Mouse (Mus musculus): Measurements from ENCODE around the gene Vgll4. TPM values are rescaled to one million over a fixed set of nuclear protein-coding genes. Genes with fewer than 3 reads are reported as not detected.

Vgll4 gene
- polyA plus RNA-seq, 1 experiment from 2014 or later = 51.6 TPM

DNA sequence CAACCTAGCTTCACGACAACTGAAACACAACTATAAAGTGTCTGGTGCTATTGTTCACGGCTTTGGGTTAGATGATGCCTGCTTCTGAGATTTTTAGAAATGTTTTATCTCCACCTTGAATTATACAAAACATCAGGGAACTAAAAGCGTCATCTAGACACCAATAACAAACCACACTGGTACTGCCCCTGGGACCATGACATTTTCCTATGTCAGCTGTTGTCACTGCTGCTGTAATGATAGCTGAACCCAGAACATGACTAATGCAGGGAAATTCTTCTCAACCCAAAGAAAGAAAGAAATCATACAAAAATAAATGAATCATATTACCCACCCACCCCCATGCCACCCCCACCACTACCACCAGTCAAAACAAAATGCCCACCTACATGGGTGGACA is 65.0 kb downstream of the Vgll4 start:
- ATAC-seq (replicated peaks; ENCODE audit: insufficient number of reproducible peaks, low FRiP score, low TSS enrichment) = no peak
- H3K4me2 ChIP-seq = no peak overlapping the region
- no peak overlapping the region for H3K4me3 ChIP-seq (ENCODE audit: low read depth, low read length)
- H3K4me1 ChIP-seq (ENCODE audit: control insufficient read depth, insufficient read depth, low read length) = peaks cover 81% of the 10 kb centered on the region
- 82% methylated on average over 3 of the region's 3 CpGs for WGBS (ENCODE audit: insufficient replicate concordance)
- H3K9ac ChIP-seq (ENCODE audit: low read depth, low read length) = no peak overlapping the region
- H3K27me3 ChIP-seq (ENCODE audit: control insufficient read depth, insufficient read depth, low read length) = no peaks in the 10 kb centered on the region
- no peaks in the 10 kb centered on the region for H3K36me3 ChIP-seq (ENCODE audit: control insufficient read depth, insufficient read depth, low read length)
- no peak overlapping the region for H3K27ac ChIP-seq (ENCODE audit: low read depth, low read length)
- no peaks in the 10 kb centered on the region for H3K9me3 ChIP-seq (replicated peaks; ENCODE audit: control insufficient read depth, low read length)

DNA sequence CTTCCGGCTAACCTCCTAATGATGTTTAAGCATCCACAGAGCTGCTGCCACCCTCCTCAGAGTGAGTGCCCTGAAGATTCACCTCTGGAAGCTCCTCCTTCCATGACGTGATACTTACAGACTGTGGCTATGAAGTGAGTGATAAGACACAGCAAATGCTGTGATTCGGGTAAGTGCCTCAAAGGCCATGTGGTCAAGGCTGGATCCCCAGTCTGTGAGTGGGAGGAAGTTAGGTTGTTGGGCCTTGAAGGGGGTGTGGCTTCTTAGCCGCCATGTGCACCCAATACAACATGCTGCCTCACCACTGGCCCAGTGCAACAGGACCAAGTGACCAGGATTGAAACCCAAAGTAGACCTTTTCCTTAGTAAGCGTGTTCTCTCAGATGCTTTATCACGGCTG is 65.6 kb downstream of the Vgll4 start:
- H3K9me3 ChIP-seq (replicated peaks; ENCODE audit: control insufficient read depth, low read length) = no peaks in the 10 kb centered on the region
- no peak overlapping the region for H3K4me3 ChIP-seq (ENCODE audit: low read depth, low read length)
- H3K4me1 ChIP-seq (ENCODE audit: control insufficient read depth, insufficient read depth, low read length) = peaks cover 87% of the 10 kb centered on the region
- 53% methylated on average over 6 of the region's 6 CpGs for WGBS (ENCODE audit: insufficient replicate concordance)
- no peak for ATAC-seq (replicated peaks; ENCODE audit: insufficient number of reproducible peaks, low FRiP score, low TSS enrichment)
- no peak overlapping the region for H3K4me2 ChIP-seq
- H3K27ac ChIP-seq (ENCODE audit: low read depth, low read length) = no peak overlapping the region
- H3K36me3 ChIP-seq (ENCODE audit: control insufficient read depth, insufficient read depth, low read length) = no peaks in the 10 kb centered on the region
- no peaks in the 10 kb centered on the region for H3K27me3 ChIP-seq (ENCODE audit: control insufficient read depth, insufficient read depth, low read length)
- no peak overlapping the region for H3K9ac ChIP-seq (ENCODE audit: low read depth, low read length)

DNA sequence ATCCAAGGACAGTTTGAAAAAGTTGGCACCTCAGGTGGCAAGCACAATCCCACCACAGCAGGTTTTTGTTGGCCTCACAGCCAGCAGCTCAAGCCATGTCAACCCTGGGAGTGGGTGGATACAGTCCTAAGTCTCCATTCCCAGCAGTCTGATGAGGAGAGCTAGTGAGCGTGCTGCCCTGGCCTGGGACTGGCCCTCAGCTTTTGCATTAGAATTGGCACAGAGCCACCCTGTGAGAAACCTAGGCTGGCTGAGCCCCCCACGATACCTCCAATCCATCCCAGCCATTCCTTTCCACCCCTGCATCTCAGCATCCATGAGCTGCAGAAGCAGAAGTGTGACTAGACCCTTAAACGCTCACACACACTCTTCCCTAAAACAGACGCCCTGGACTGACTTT is 67.9 kb downstream of the Vgll4 start:
- Histone ChIP-seq H3K4me3 (ENCODE audit: low read depth, low read length) (peak overlapping the region; percentile 19), H3K4me1 (ENCODE audit: control insufficient read depth, insufficient read depth, low read length) (peaks cover 85% of the 10 kb centered on the region), H3K9ac (ENCODE audit: low read depth, low read length) (0 out of 2 replicates have a peak overlapping the region, but pooled peaks have one; percentile 49), H3K4me2 (peak overlapping the region; percentile 63), H3K36me3 (ENCODE audit: control insufficient read depth, insufficient read depth, low read length) (no peaks in the 10 kb centered on the region), H3K9me3 (replicated peaks; ENCODE audit: control insufficient read depth, low read length) (no peaks in the 10 kb centered on the region), H3K27me3 (ENCODE audit: control insufficient read depth, insufficient read depth, low read length) (no peaks in the 10 kb centered on the region), H3K27ac (ENCODE audit: low read depth, low read length) (peak overlapping the region; percentile 90)
- no peak; the same call in 1 of the 2 replicates for ATAC-seq (replicated peaks; ENCODE audit: insufficient number of reproducible peaks, low FRiP score, low TSS enrichment)
- 12% methylated on average over 4 of the region's 4 CpGs for WGBS (ENCODE audit: insufficient replicate concordance)

DNA sequence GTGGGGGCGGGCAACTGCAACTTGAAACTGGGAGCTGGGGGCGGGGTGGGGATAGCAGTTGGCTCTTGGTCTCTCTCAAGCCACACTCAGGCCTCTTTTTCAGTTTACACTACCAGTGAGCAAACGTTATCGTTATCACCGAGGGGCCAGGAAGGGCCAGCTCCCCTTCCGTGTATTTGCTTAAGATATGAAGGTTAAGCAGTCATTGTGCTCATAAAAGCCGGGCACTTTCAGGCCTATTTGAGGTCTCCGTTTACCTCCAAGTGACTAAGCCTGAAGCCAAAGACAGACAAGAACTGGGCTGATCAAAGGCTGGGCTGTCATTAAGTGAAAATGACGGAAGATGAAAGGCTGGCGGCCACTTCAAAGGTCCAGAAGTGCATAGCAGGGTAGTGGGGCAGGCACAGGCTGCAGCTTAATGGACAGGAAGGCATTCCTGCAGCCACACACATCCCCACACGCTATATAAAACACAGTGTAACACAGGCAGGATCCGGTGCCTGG is 68.4 kb downstream of the Vgll4 start:
- Histone ChIP-seq H3K9me3 (replicated peaks; ENCODE audit: control insufficient read depth, low read length) (no peaks in the 10 kb centered on the region), H3K4me3 (ENCODE audit: low read depth, low read length) (peak overlapping the region; percentile 19), H3K27ac (ENCODE audit: low read depth, low read length) (peak overlapping the region; percentile 90), H3K9ac (ENCODE audit: low read depth, low read length) (0 out of 2 replicates have a peak overlapping the region, but pooled peaks have one; percentile 49), H3K4me2 (peak overlapping the region; percentile 63), H3K4me1 (ENCODE audit: control insufficient read depth, insufficient read depth, low read length) (peaks cover 85% of the 10 kb centered on the region), H3K36me3 (ENCODE audit: control insufficient read depth, insufficient read depth, low read length) (no peaks in the 10 kb centered on the region), H3K27me3 (ENCODE audit: control insufficient read depth, insufficient read depth, low read length) (no peaks in the 10 kb centered on the region)
- under 1% methylated on average over 12 of the region's 12 CpGs for WGBS (ENCODE audit: insufficient replicate concordance)
- peak; percentile 85 for ATAC-seq (replicated peaks; ENCODE audit: insufficient number of reproducible peaks, low FRiP score, low TSS enrichment)

GRCm38 (mm10) chr6:114900194-114900593 is 69.6 kb downstream of the Vgll4 start:
- H3K27ac ChIP-seq (ENCODE audit: low read depth, low read length) = peak overlapping the region; percentile 90
- H3K9me3 ChIP-seq (replicated peaks; ENCODE audit: control insufficient read depth, low read length) = no peaks in the 10 kb centered on the region
- ATAC-seq (replicated peaks; ENCODE audit: insufficient number of reproducible peaks, low FRiP score, low TSS enrichment) = no peak
- H3K4me1 ChIP-seq (ENCODE audit: control insufficient read depth, insufficient read depth, low read length) = peaks cover 75% of the 10 kb centered on the region
- H3K27me3 ChIP-seq (ENCODE audit: control insufficient read depth, insufficient read depth, low read length) = no peaks in the 10 kb centered on the region
- H3K4me3 ChIP-seq (ENCODE audit: low read depth, low read length) = 0 out of 2 replicates have a peak overlapping the region, but pooled peaks have one; percentile 10
- peak overlapping the region; percentile 63 for H3K4me2 ChIP-seq
- H3K9ac ChIP-seq (ENCODE audit: low read depth, low read length) = peak overlapping the region; percentile 44; the same call in 1 of the 2 replicates
- H3K36me3 ChIP-seq (ENCODE audit: control insufficient read depth, insufficient read depth, low read length) = 0 out of 2 replicates have a peak, but pooled peaks cover 3% of the 10 kb centered on the region
- WGBS (ENCODE audit: insufficient replicate concordance) = 31% methylated on average over 10 of the region's 10 CpGs

- no peaks in the 10 kb centered on the region for H3K27me3 ChIP-seq (ENCODE audit: control insufficient read depth, insufficient read depth, low read length)
- 0 out of 2 replicates have a peak overlapping the region, but pooled peaks have one; percentile 10 for H3K4me3 ChIP-seq (ENCODE audit: low read depth, low read length)
- H3K9ac ChIP-seq (ENCODE audit: low read depth, low read length) = 0 out of 2 replicates have a peak overlapping the region, but pooled peaks have one; percentile 30
- peak overlapping the region; percentile 63 for H3K4me2 ChIP-seq
- H3K4me1 ChIP-seq (ENCODE audit: control insufficient read depth, insufficient read depth, low read length) = peaks cover 74% of the 10 kb centered on the region
- WGBS (ENCODE audit: insufficient replicate concordance) = 25% methylated on average over 7 of the region's 7 CpGs
- no peaks in the 10 kb centered on the region for H3K9me3 ChIP-seq (replicated peaks; ENCODE audit: control insufficient read depth, low read length)
- 0 out of 2 replicates have a peak, but pooled peaks cover 4% of the 10 kb centered on the region for H3K36me3 ChIP-seq (ENCODE audit: control insufficient read depth, insufficient read depth, low read length)
- ATAC-seq (replicated peaks; ENCODE audit: insufficient number of reproducible peaks, low FRiP score, low TSS enrichment) = no peak
- H3K27ac ChIP-seq (ENCODE audit: low read depth, low read length) = peak overlapping the region; percentile 90
These were observed 70.1 kb downstream of the Vgll4 start for GRCm38 (mm10) chr6:114899652-114900051.

- H3K27me3 ChIP-seq (ENCODE audit: control insufficient read depth, insufficient read depth, low read length) = no peaks in the 10 kb centered on the region
- ATAC-seq (replicated peaks; ENCODE audit: insufficient number of reproducible peaks, low FRiP score, low TSS enrichment) = no peak
- H3K4me3 ChIP-seq (ENCODE audit: low read depth, low read length) = no peak overlapping the region
- H3K9me3 ChIP-seq (replicated peaks; ENCODE audit: control insufficient read depth, low read length) = no peaks in the 10 kb centered on the region
- 0 out of 2 replicates have a peak, but pooled peaks cover 4% of the 10 kb centered on the region for H3K36me3 ChIP-seq (ENCODE audit: control insufficient read depth, insufficient read depth, low read length)
- no peak overlapping the region for H3K4me2 ChIP-seq
- H3K4me1 ChIP-seq (ENCODE audit: control insufficient read depth, insufficient read depth, low read length) = peaks cover 74% of the 10 kb centered on the region
- H3K9ac ChIP-seq (ENCODE audit: low read depth, low read length) = 0 out of 2 replicates have a peak overlapping the region, but pooled peaks have one; percentile 30
- 89% methylated on average over 4 of the region's 4 CpGs for WGBS (ENCODE audit: insufficient replicate concordance)
- H3K27ac ChIP-seq (ENCODE audit: low read depth, low read length) = peak overlapping the region; percentile 90
These were observed 70.8 kb downstream of the Vgll4 start for GRCm38 (mm10) chr6:114898949-114899348.

GRCm38 (mm10) chr6:114896281-114896680 is 73.5 kb downstream of the Vgll4 start:
- no peak overlapping the region for H3K27ac ChIP-seq (ENCODE audit: low read depth, low read length)

GRCm38 (mm10) chr6:114895191-114895590 is 74.6 kb downstream of the Vgll4 start:
- H3K4me2 ChIP-seq = no peak overlapping the region
- H3K36me3 ChIP-seq (ENCODE audit: control insufficient read depth, insufficient read depth, low read length) = peaks cover 4% of the 10 kb centered on the region; the same call in 1 of the 2 replicates
- H3K27me3 ChIP-seq (ENCODE audit: control insufficient read depth, insufficient read depth, low read length) = no peaks in the 10 kb centered on the region
- no peaks in the 10 kb centered on the region for H3K9me3 ChIP-seq (replicated peaks; ENCODE audit: control insufficient read depth, low read length)
- 92% methylated on average over 7 of the region's 7 CpGs for WGBS (ENCODE audit: insufficient replicate concordance)
- H3K9ac ChIP-seq (ENCODE audit: low read depth, low read length) = no peak overlapping the region
- H3K4me1 ChIP-seq (ENCODE audit: control insufficient read depth, insufficient read depth, low read length) = peaks cover 74% of the 10 kb centered on the region
- H3K27ac ChIP-seq (ENCODE audit: low read depth, low read length) = no peak overlapping the region
- no peak for ATAC-seq (replicated peaks; ENCODE audit: insufficient number of reproducible peaks, low FRiP score, low TSS enrichment)
- no peak overlapping the region for H3K4me3 ChIP-seq (ENCODE audit: low read depth, low read length)

More at GRCm38 (mm10) chr6:114896281-114896680, 73.5 kb downstream of the Vgll4 start:
- Histone ChIP-seq H3K9ac (ENCODE audit: low read depth, low read length) (no peak overlapping the region), H3K27me3 (ENCODE audit: control insufficient read depth, insufficient read depth, low read length) (no peaks in the 10 kb centered on the region), H3K4me3 (ENCODE audit: low read depth, low read length) (no peak overlapping the region), H3K4me2 (no peak overlapping the region), H3K36me3 (ENCODE audit: control insufficient read depth, insufficient read depth, low read length) (0 out of 2 replicates have a peak, but pooled peaks cover 4% of the 10 kb centered on the region), H3K9me3 (replicated peaks; ENCODE audit: control insufficient read depth, low read length) (no peaks in the 10 kb centered on the region), H3K4me1 (ENCODE audit: control insufficient read depth, insufficient read depth, low read length) (peaks cover 74% of the 10 kb centered on the region)
- no peak for ATAC-seq (replicated peaks; ENCODE audit: insufficient number of reproducible peaks, low FRiP score, low TSS enrichment)
- 48% methylated on average over 2 of the region's 2 CpGs for WGBS (ENCODE audit: insufficient replicate concordance)

Data from heart, embryonic 11.5 days (tissue).